ENCODE assay signal across 9 mouse cellular contexts in the genomic region with DNA sequence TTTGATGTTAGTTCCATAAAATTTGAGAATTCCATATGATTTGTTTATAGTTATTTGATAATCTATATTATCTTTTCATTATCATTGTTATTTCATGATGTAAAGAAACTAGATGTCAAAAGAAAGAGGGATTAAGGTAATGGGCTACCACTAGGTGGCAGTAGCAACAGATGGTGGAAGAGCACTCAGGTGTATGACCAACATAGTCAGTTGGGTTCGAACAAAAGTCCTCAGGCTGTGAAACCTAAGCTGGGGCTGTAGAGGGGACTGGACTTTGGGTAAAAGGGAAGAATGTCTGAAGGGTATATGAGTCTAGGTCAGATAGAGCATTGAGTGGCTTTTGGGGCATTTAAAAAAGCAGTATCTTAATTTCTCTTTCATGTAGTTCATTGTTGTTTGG.
DNase-seq lines count a peak whose midpoint lies in the region; ATAC-seq and TF ChIP-seq lines count a peak whose summit lies in the region.
"Had no signal": no experiment of that assay in that cellular context is flagged by ENCODE, and none has a peak within 500 bp of the region (broad histone marks: within the 10 kb centered on the region; RNA-seq: fewer than 3 reads in every experiment).

No protein-coding gene starts in this region.

- no peak overlapping the region for H3K9ac ChIP-seq in heart, embryonic 12.5 days
- H3K9ac ChIP-seq in midbrain, postnatal 0 days (replicated peaks; ENCODE audit: low read length, poor library complexity, severe bottlenecking): no peak overlapping the region
- H3K9ac ChIP-seq in midbrain, embryonic 15.5 days: no peak overlapping the region
- H3K9ac ChIP-seq: limb, embryonic 15.5 days had no signal

- peak; percentile 67 for TF ChIP-seq CTCF in midbrain, postnatal 0 days (IDR thresholded peaks at IDR 0.05)

- no peak overlapping the region for H3K27ac ChIP-seq in heart, embryonic 12.5 days (ENCODE audit: poor library complexity, severe bottlenecking)
- H3K27ac ChIP-seq in midbrain, postnatal 0 days (ENCODE audit: low read depth, low read length): no peak overlapping the region
- no peak overlapping the region for H3K27ac ChIP-seq in midbrain, embryonic 15.5 days
- H3K27ac ChIP-seq in embryonic facial prominence, embryonic 10.5 days (replicated peaks): no peak overlapping the region
- H3K27ac ChIP-seq: limb, embryonic 15.5 days had no signal

- no peaks in the 10 kb centered on the region for H3K36me3 ChIP-seq in heart, embryonic 12.5 days
- H3K36me3 ChIP-seq in midbrain, postnatal 0 days (ENCODE audit: insufficient read depth, low read length): no peaks in the 10 kb centered on the region
- H3K36me3 ChIP-seq in midbrain, embryonic 15.5 days (replicated peaks): no peaks in the 10 kb centered on the region
- no peaks in the 10 kb centered on the region for H3K36me3 ChIP-seq in embryonic facial prominence, embryonic 10.5 days (replicated peaks)
- H3K36me3 ChIP-seq: limb, embryonic 15.5 days had no signal

- no peak overlapping the region for H3K4me3 ChIP-seq in heart, embryonic 12.5 days
- H3K4me3 ChIP-seq in midbrain, postnatal 0 days (ENCODE audit: low read depth, low read length): no peak overlapping the region
- no peak overlapping the region for H3K4me3 ChIP-seq in midbrain, embryonic 15.5 days
- H3K4me3 ChIP-seq in embryonic facial prominence, embryonic 10.5 days: no peak overlapping the region
- H3K4me3 ChIP-seq: limb, embryonic 15.5 days had no signal

- no peak for ATAC-seq in heart, embryonic 12.5 days (ENCODE audit: insufficient number of reproducible peaks, low FRiP score)
- no peak for ATAC-seq in midbrain, postnatal 0 days (ENCODE audit: low FRiP score)
- no peak for ATAC-seq in midbrain, embryonic 15.5 days (replicated peaks)

- no peaks in the 10 kb centered on the region for H3K9me3 ChIP-seq in heart, embryonic 12.5 days (replicated peaks)
- H3K9me3 ChIP-seq in midbrain, postnatal 0 days (ENCODE audit: low read length): no peaks in the 10 kb centered on the region
- H3K9me3 ChIP-seq in midbrain, embryonic 15.5 days: no peaks in the 10 kb centered on the region
- no peaks in the 10 kb centered on the region for H3K9me3 ChIP-seq in embryonic facial prominence, embryonic 10.5 days
- H3K9me3 ChIP-seq: limb, embryonic 15.5 days had no signal

- H3K4me2 ChIP-seq in heart, embryonic 12.5 days: no peak overlapping the region
- H3K4me2 ChIP-seq in midbrain, postnatal 0 days (ENCODE audit: low read depth, low read length, poor library complexity, severe bottlenecking): no peak overlapping the region
- H3K4me2 ChIP-seq in midbrain, embryonic 15.5 days: no peak overlapping the region
- H3K4me2 ChIP-seq: limb, embryonic 15.5 days had no signal

- 50% methylated on average over 1 of the region's 1 CpGs for WGBS in heart, embryonic 12.5 days
- 61% methylated on average over 1 of the region's 1 CpGs for WGBS in midbrain, postnatal 0 days
- 64% methylated on average over 1 of the region's 1 CpGs for WGBS in midbrain, embryonic 15.5 days
- WGBS in embryonic facial prominence, embryonic 10.5 days: 40% methylated on average over 1 of the region's 1 CpGs

- no peaks in the 10 kb centered on the region for H3K27me3 ChIP-seq in heart, embryonic 12.5 days (replicated peaks)
- no peaks in the 10 kb centered on the region for H3K27me3 ChIP-seq in midbrain, postnatal 0 days (ENCODE audit: insufficient read depth, low read length)
- no peaks in the 10 kb centered on the region for H3K27me3 ChIP-seq in midbrain, embryonic 15.5 days (replicated peaks)
- H3K27me3 ChIP-seq in embryonic facial prominence, embryonic 10.5 days (replicated peaks; ENCODE audit: low read depth, poor library complexity, severe bottlenecking): no peaks in the 10 kb centered on the region
- H3K27me3 ChIP-seq: limb, embryonic 15.5 days had no signal

- no peaks in the 10 kb centered on the region for H3K4me1 ChIP-seq in heart, embryonic 12.5 days (replicated peaks)
- H3K4me1 ChIP-seq in midbrain, postnatal 0 days (ENCODE audit: insufficient read depth, low read length): no peaks in the 10 kb centered on the region
- H3K4me1 ChIP-seq in midbrain, embryonic 15.5 days: no peaks in the 10 kb centered on the region
- H3K4me1 ChIP-seq in embryonic facial prominence, embryonic 10.5 days: no peaks in the 10 kb centered on the region
- H3K4me1 ChIP-seq: limb, embryonic 15.5 days had no signal

- DNase-seq in heart, adult 18-20 months: peak; percentile 3 to 21
- DNase-seq in midbrain, postnatal 0 days (ENCODE audit: low spot score): peak; percentile 9
- peak; percentile 54 for DNase-seq in NIH3T3 (ENCODE audit: low read depth)
- DNase-seq in embryonic facial prominence, embryonic 10.5 days (ENCODE audit: low spot score): peak; percentile 13
- DNase-seq in lung, postnatal 25 days (ENCODE audit: low spot score): peak; percentile 20
- DNase-seq in frontal cortex, postnatal 10 days (ENCODE audit: low spot score in 2 of 2): no peak

Comparison
In these comparisons a context has a peak if more than half of its experiments do, and no peak if none do; other contexts are left out.
1. DNase-seq: peak in heart, adult 18-20 months (2 of 2), midbrain, postnatal 0 days (single experiment), NIH3T3 (single experiment), embryonic facial prominence, embryonic 10.5 days (single experiment) and lung, postnatal 25 days (single experiment); none in frontal cortex, postnatal 10 days (0 of 2).